Mouse (Mus musculus) adrenal gland, adult (tissue): Measurements from ENCODE around the gene AL732309.1.
"Not testable (repeated sequence)": the region's sequence is repeated elsewhere in the genome, so short reads cannot be mapped to it uniquely, and the experiment has no call there.

Source experiments
- DNase-seq, 2 experiments: peaks; one replicate each; pipeline ENCODE4 v3.0.0; 2022 to 2023; ENCODE audit warnings: low spot score in 1 of 2; ENCODE audit not compliant: inconsistent age in 2 of 2

AL732309.1 gene

GRCm38 (mm10) chr2:25267746-25268309 lies 21.2 kb upstream of the AL732309.1 start:
- no peak for DNase-seq

- no peak for DNase-seq
Observed at GRCm38 (mm10) chr2:25267241-25267640, 20.6 kb upstream of the AL732309.1 start.

GRCm38 (mm10) chr2:25266720-25267119 lies 20.1 kb upstream of the AL732309.1 start:
- DNase-seq, result peak in 1 of 2 experiments; percentile 65

- no peak for DNase-seq
Observed at GRCm38 (mm10) chr2:25265897-25266656, 19.4 kb upstream of the AL732309.1 start.

- peak in 1 of 2 experiments; percentile 50 for DNase-seq
Observed at GRCm38 (mm10) chr2:25264851-25265250, 18.2 kb upstream of the AL732309.1 start.

GRCm38 (mm10) chr2:25264286-25264660 lies 17.6 kb upstream of the AL732309.1 start:
- DNase-seq, result no peak

GRCm38 (mm10) chr2:25263623-25264285 lies 17.1 kb upstream of the AL732309.1 start:
- DNase-seq, result no peak

- no peak for DNase-seq
Observed at GRCm38 (mm10) chr2:25262795-25263622, 16.3 kb upstream of the AL732309.1 start.

GRCm38 (mm10) chr2:25262291-25262767 lies 15.7 kb upstream of the AL732309.1 start, which contains the start of gene Tprn:
Gene Tprn, plus strand, starts transcription at chr2:25262618.
- peak; percentile 95 to 97 for DNase-seq

- no peak for DNase-seq
Observed at GRCm38 (mm10) chr2:25261870-25262269, 15.2 kb upstream of the AL732309.1 start.

- no peak for DNase-seq
Observed at GRCm38 (mm10) chr2:25258887-25259286, 12.2 kb upstream of the AL732309.1 start.

GRCm38 (mm10) chr2:25257250-25257649 lies 10.6 kb upstream of the AL732309.1 start:
- not testable (repeated sequence) for DNase-seq

GRCm38 (mm10) chr2:25256443-25257109 lies 9.9 kb upstream of the AL732309.1 start:
- peak in 1 of 2 experiments; percentile 72 for DNase-seq

- peak; percentile 89 to 95 for DNase-seq
Observed at GRCm38 (mm10) chr2:25255284-25255779, 8.7 kb upstream of the AL732309.1 start, which contains the start of gene Tmem203. Gene Tmem203, plus strand, starts transcription at chr2:25255439.

GRCm38 (mm10) chr2:25252331-25252730 lies 5.7 kb upstream of the AL732309.1 start:
- peak in 1 of 2 experiments; percentile 52 for DNase-seq

- DNase-seq, result peak in 1 of 2 experiments; percentile 25
Observed at GRCm38 (mm10) chr2:25244144-25244543, 2.5 kb downstream of the AL732309.1 start.

GRCm38 (mm10) chr2:25243342-25243741 lies 3.3 kb downstream of the AL732309.1 start:
- no peak for DNase-seq

- peak in 1 of 2 experiments; percentile 46 for DNase-seq
Observed at GRCm38 (mm10) chr2:25242101-25242506, 4.6 kb downstream of the AL732309.1 start, which contains the start of the genes Rnf208 and Cysrt1. Gene Rnf208, plus strand, starts transcription at chr2:25242255. Gene Cysrt1, minus strand, starts transcription at chr2:25242452.

GRCm38 (mm10) chr2:25241438-25241775 lies 5.3 kb downstream of the AL732309.1 start:
- DNase-seq, result peak in 1 of 2 experiments; percentile 47
